Mouse (Mus musculus) midbrain, embryonic 11.5 days (tissue): Measurements from ENCODE around the gene Il4i1. TPM values are rescaled to one million over a fixed set of nuclear protein-coding genes. Genes with fewer than 3 reads are reported as not detected.

Experiments used
- ATAC-seq: fragments of 200-750 bp; cut with Nextera tagmentation; 2 replicates; pipeline ENCODE4 v1.8.0; 2017; ENCODE audit warnings: moderate TSS enrichment, moderate library complexity; ENCODE audit not compliant: low FRiP score
- DNase-seq: peaks from one replicate; pipeline ENCODE4 v3.0.0; 2015; ENCODE audit warnings: low spot score; ENCODE audit errors: missing footprints
- H3K27ac ChIP-seq: fragments of 300-500 bp; sonication (generic); 2 replicates; pipeline ENCODE4 v1.5.1; 2014; ENCODE audit warnings: low read depth, low read length
- H3K27me3 ChIP-seq: fragments of 300-500 bp; sonication (generic); 2 replicates; pipeline ENCODE4 v1.6.1; 2014; ENCODE audit warnings: mild to moderate bottlenecking, low read length, moderate library complexity, mixed read lengths; ENCODE audit not compliant: control insufficient read depth, insufficient read depth
- H3K36me3 ChIP-seq: fragments of 300-500 bp; sonication (generic); 2 replicates; pipeline ENCODE4 v1.6.1; 2014; ENCODE audit warnings: mild to moderate bottlenecking, low read length, moderate library complexity, mixed read lengths; ENCODE audit not compliant: control insufficient read depth, insufficient read depth
- H3K4me1 ChIP-seq: fragments of 300-500 bp; sonication (generic); 2 replicates; pipeline ENCODE4 v1.6.1; 2014; ENCODE audit warnings: low read length; ENCODE audit not compliant: control insufficient read depth, insufficient read depth
- H3K4me2 ChIP-seq: fragments of 300-500 bp; sonication (generic); 2 replicates; pipeline ENCODE4 v1.6.1; 2014; ENCODE audit warnings: mild to moderate bottlenecking, moderate library complexity
- H3K4me3 ChIP-seq: fragments of 300-500 bp; sonication (generic); 2 replicates; pipeline ENCODE4 v1.5.1; 2014; ENCODE audit warnings: low read depth, low read length
- H3K9ac ChIP-seq: fragments of 300-500 bp; sonication (generic); 2 replicates; pipeline ENCODE4 v1.6.1; 2014; ENCODE audit warnings: low read length
- H3K9me3 ChIP-seq: fragments of 300-500 bp; sonication (generic); 2 replicates; pipeline ENCODE4 v1.6.1; 2016; ENCODE audit warnings: low read length; ENCODE audit not compliant: control insufficient read depth
- WGBS: fragments of 180-500 bp; shearing (Covaris S2); extraction: QIAGEN DNeasy Blood & Tissue Kit; methylation state at CpG from one replicate; pipeline ENCODE4 v1.1.7; 2014; 5-methylcytosine and 5-hydroxymethylcytosine counted together
- polyA plus RNA-seq: library from polyadenylated mRNA; unstranded; fragments of >200 nt; fragmentation: Nextera tagmentation; extraction: Ambion mirVana; gene quantifications from 2 replicates; pipeline ENCODE4 v1.2.1, GENCODE M21; 2014

The Il4i1 gene
- polyA plus RNA-seq, 1 experiment from 2014 or later, result 1.2 TPM

GRCm38 (mm10) chr7:44839491-44840191 is 23.5 kb downstream of the Il4i1 start:
- peak overlapping the region; percentile 44 for H3K9ac ChIP-seq
- ATAC-seq (peak; percentile 74), DNase-seq (peak; percentile 91)
- peaks cover 12% of the 10 kb centered on the region for H3K36me3 ChIP-seq
- H3K4me2 ChIP-seq, result peak overlapping the region; percentile 47
- H3K27ac ChIP-seq, result no peak overlapping the region
- no peaks in the 10 kb centered on the region for H3K9me3 ChIP-seq
- H3K4me3 ChIP-seq, result peak overlapping the region; percentile 16
- WGBS, result 4% methylated on average over 58 of the region's 58 CpGs
- H3K27me3 ChIP-seq, result peaks cover 20% of the 10 kb centered on the region
- peaks cover 9% of the 10 kb centered on the region for H3K4me1 ChIP-seq

GRCm38 (mm10) chr7:44840426-44840825 is 24.2 kb downstream of the Il4i1 start:
- H3K27ac ChIP-seq, result no peak overlapping the region
- H3K36me3 ChIP-seq, result peaks cover 15% of the 10 kb centered on the region
- 61% methylated on average over 14 of the region's 14 CpGs for WGBS
- H3K4me2 ChIP-seq, result no peak overlapping the region
- no peak overlapping the region for H3K4me3 ChIP-seq
- peaks cover 20% of the 10 kb centered on the region for H3K27me3 ChIP-seq
- H3K9ac ChIP-seq, result no peak overlapping the region
- no peak for ATAC-seq
- H3K4me1 ChIP-seq, result peaks cover 9% of the 10 kb centered on the region
- DNase-seq, result no peak
- H3K9me3 ChIP-seq, result no peaks in the 10 kb centered on the region

- H3K9ac ChIP-seq, result no peak overlapping the region
- ATAC-seq (no peak), DNase-seq (no peak)
- H3K27me3 ChIP-seq, result peaks cover 20% of the 10 kb centered on the region
- H3K9me3 ChIP-seq, result no peaks in the 10 kb centered on the region
- WGBS, result 90% methylated on average over 8 of the region's 8 CpGs
- H3K27ac ChIP-seq, result no peak overlapping the region
- H3K4me1 ChIP-seq, result peaks cover 9% of the 10 kb centered on the region
- peaks cover 19% of the 10 kb centered on the region for H3K36me3 ChIP-seq
- H3K4me2 ChIP-seq, result no peak overlapping the region
- H3K4me3 ChIP-seq, result no peak overlapping the region
These were observed 25.8 kb downstream of the Il4i1 start for GRCm38 (mm10) chr7:44841825-44842463.

GRCm38 (mm10) chr7:44845006-44845405 is 28.8 kb downstream of the Il4i1 start:
- 96% methylated on average over 10 of the region's 10 CpGs for WGBS
- Histone ChIP-seq H3K27me3 (peaks cover 7% of the 10 kb centered on the region), H3K9ac (no peak overlapping the region), H3K36me3 (peaks cover 19% of the 10 kb centered on the region), H3K4me1 (peaks cover 10% of the 10 kb centered on the region), H3K27ac (no peak overlapping the region), H3K4me2 (no peak overlapping the region), H3K9me3 (no peaks in the 10 kb centered on the region), H3K4me3 (no peak overlapping the region)
- ATAC-seq, result no peak
- DNase-seq, result no peak

- Histone ChIP-seq H3K4me3 (no peak overlapping the region), H3K9ac (no peak overlapping the region), H3K27me3 (no peaks in the 10 kb centered on the region), H3K27ac (no peak overlapping the region), H3K4me2 (no peak overlapping the region), H3K9me3 (no peaks in the 10 kb centered on the region), H3K4me1 (peaks cover 15% of the 10 kb centered on the region), H3K36me3 (peaks cover 19% of the 10 kb centered on the region)
- 90% methylated on average over 7 of the region's 7 CpGs for WGBS
- DNase-seq (no peak), ATAC-seq (no peak)
These were observed 30.6 kb downstream of the Il4i1 start for GRCm38 (mm10) chr7:44846804-44847203.

- 85% methylated on average over 5 of the region's 5 CpGs for WGBS
- H3K9me3 ChIP-seq, result no peaks in the 10 kb centered on the region
These were observed 31.6 kb downstream of the Il4i1 start for GRCm38 (mm10) chr7:44847772-44848171.

GRCm38 (mm10) chr7:44848561-44849415 is 32.6 kb downstream of the Il4i1 start, which contains the start of the genes Akt1s1 and Tbc1d17:
Akt1s1 (plus strand) TSS chr7:44848991.
Tbc1d17 (minus strand) TSS chr7:44849079.
- no peaks in the 10 kb centered on the region for H3K9me3 ChIP-seq
- peak within 1 kb of the TSS; percentile 95 for H3K27ac ChIP-seq
- H3K4me3 ChIP-seq, result peak within 1 kb of the TSS; percentile 83
- ATAC-seq, result peak; percentile 83
- peak within 1 kb of the TSS; percentile 89 for H3K9ac ChIP-seq
- peak; percentile 99 for DNase-seq
- H3K27me3 ChIP-seq, result no peaks in the 10 kb centered on the region
- peaks cover 17% of the 10 kb centered on the region for H3K36me3 ChIP-seq
- H3K4me1 ChIP-seq, result peaks cover 19% of the 10 kb centered on the region
- peak within 1 kb of the TSS; percentile 75 for H3K4me2 ChIP-seq
- under 1% methylated on average over 54 of the region's 54 CpGs for WGBS

More at GRCm38 (mm10) chr7:44847772-44848171, 31.6 kb downstream of the Il4i1 start:
- Histone ChIP-seq H3K27ac (no peak overlapping the region), H3K36me3 (peaks cover 18% of the 10 kb centered on the region), H3K4me2 (peak overlapping the region; percentile 75), H3K27me3 (no peaks in the 10 kb centered on the region), H3K4me3 (peak overlapping the region; percentile 83), H3K9ac (peak overlapping the region; percentile 89), H3K4me1 (peaks cover 15% of the 10 kb centered on the region)
- ATAC-seq (no peak), DNase-seq (no peak)

- peak overlapping the region; percentile 95 for H3K27ac ChIP-seq
- peak overlapping the region; percentile 83 for H3K4me3 ChIP-seq
- peaks cover 10% of the 10 kb centered on the region; the same call in 1 of the 2 replicates for H3K36me3 ChIP-seq
- no peaks in the 10 kb centered on the region for H3K9me3 ChIP-seq
- peak overlapping the region; percentile 75 for H3K4me2 ChIP-seq
- DNase-seq (peak; percentile 98), ATAC-seq (peak; percentile 75)
- H3K9ac ChIP-seq, result peak overlapping the region; percentile 89
- H3K27me3 ChIP-seq, result no peaks in the 10 kb centered on the region
- H3K4me1 ChIP-seq, result peaks cover 24% of the 10 kb centered on the region
- WGBS, result under 1% methylated on average over 41 of the region's 41 CpGs
These were observed 33.4 kb downstream of the Il4i1 start for GRCm38 (mm10) chr7:44849416-44850111.
